Mouse (Mus musculus) intestine, embryonic 14.5 days (tissue): ENCODE results near the gene Ak3. TPM values are rescaled to one million over a fixed set of nuclear protein-coding genes. Genes with fewer than 3 reads are reported as not detected.

ENCODE experiments used
- ATAC-seq: fragments of 200-750 bp; cut with Nextera tagmentation; replicated peaks from 2 replicates; pipeline ENCODE4 v1.8.0; 2017; ENCODE audit warnings: low read depth, moderate number of reproducible peaks, moderate TSS enrichment, moderate library complexity; ENCODE audit not compliant: low FRiP score, low TSS enrichment
- DNase-seq: peaks from one replicate; pipeline ENCODE4 v3.0.0-alpha.2; 2018; ENCODE audit warnings: low spot score
- H3K27ac ChIP-seq: fragments of 300-500 bp; sonication (generic); 2 replicates; pipeline ENCODE4 v1.5.1; 2014; ENCODE audit warnings: low read depth, mild to moderate bottlenecking, control low read depth
- H3K27me3 ChIP-seq: fragments of 300-500 bp; sonication (generic); replicated peaks from 2 replicates; pipeline ENCODE4 v1.6.1; 2014; ENCODE audit warnings: low read length, control low read depth; ENCODE audit not compliant: control insufficient read depth, insufficient read depth
- H3K36me3 ChIP-seq: fragments of 300-500 bp; sonication (generic); 2 replicates; pipeline ENCODE4 v1.6.1; 2014; ENCODE audit warnings: low read length, control low read depth; ENCODE audit not compliant: control insufficient read depth, insufficient read depth
- H3K4me1 ChIP-seq: fragments of 300-500 bp; sonication (generic); replicated peaks from 2 replicates; pipeline ENCODE4 v1.6.1; 2014; ENCODE audit warnings: low read length, control low read depth, mixed read lengths; ENCODE audit not compliant: control insufficient read depth, insufficient read depth
- H3K4me2 ChIP-seq: fragments of 300-500 bp; sonication (generic); 2 replicates; pipeline ENCODE4 v1.6.1; 2014; ENCODE audit warnings: low read length
- H3K4me3 ChIP-seq: fragments of 300-500 bp; sonication (generic); 2 replicates; pipeline ENCODE4 v1.5.1; 2014; ENCODE audit warnings: low read depth, low read length, control low read depth, mixed read lengths
- H3K9ac ChIP-seq: fragments of 300-500 bp; sonication (generic); 2 replicates; pipeline ENCODE4 v1.6.1; 2014; ENCODE audit warnings: mild to moderate bottlenecking, low read length
- H3K9me3 ChIP-seq: fragments of 300-500 bp; sonication (generic); 2 replicates; pipeline ENCODE4 v1.6.1; 2016; ENCODE audit warnings: low read length, control low read depth; ENCODE audit not compliant: control insufficient read depth
- WGBS: fragments of 180-500 bp; shearing (Covaris S2); extraction: QIAGEN DNeasy Blood & Tissue Kit; methylation state at CpG from one replicate; pipeline ENCODE4 v1.1.7; 2014; 5-methylcytosine and 5-hydroxymethylcytosine counted together
- polyA plus RNA-seq: library from polyadenylated mRNA; unstranded; fragments of >200 nt; fragmentation: Nextera tagmentation; extraction: Ambion mirVana; gene quantifications from 2 replicates; pipeline ENCODE4 v1.2.1, GENCODE M21; 2014

The Ak3 gene
- polyA plus RNA-seq, 1 experiment from 2014 or later, result 88.3 TPM

GRCm38 (mm10) chr19:29063009-29063408 lies 15.2 kb upstream of the Ak3 start:
- Histone ChIP-seq H3K27ac (no peak overlapping the region), H3K9me3 (no peaks in the 10 kb centered on the region), H3K4me3 (no peak overlapping the region), H3K9ac (no peak overlapping the region), H3K4me1 (peaks cover 3% of the 10 kb centered on the region; the same call in 1 of the 2 replicates), H3K4me2 (no peak overlapping the region), H3K36me3 (no peaks in the 10 kb centered on the region), H3K27me3 (no peaks in the 10 kb centered on the region)
- no peak for DNase-seq
- WGBS, result 85% methylated on average over 5 of the region's 5 CpGs
- no peak for ATAC-seq

- Histone ChIP-seq H3K4me2 (no peak overlapping the region), H3K4me1 (no peaks in the 10 kb centered on the region), H3K36me3 (no peaks in the 10 kb centered on the region), H3K27ac (no peak overlapping the region), H3K27me3 (no peaks in the 10 kb centered on the region), H3K9ac (no peak overlapping the region), H3K4me3 (no peak overlapping the region), H3K9me3 (no peaks in the 10 kb centered on the region)
- DNase-seq, result no peak
- WGBS, result 39% methylated on average over 6 of the region's 6 CpGs
- ATAC-seq, result 0 out of 2 replicates have a peak, but pooled peaks have one; percentile 9
These were observed 12.5 kb upstream of the Ak3 start for GRCm38 (mm10) chr19:29060299-29060698.

- H3K36me3 ChIP-seq, result no peaks in the 10 kb centered on the region
- no peaks in the 10 kb centered on the region for H3K4me1 ChIP-seq
- no peaks in the 10 kb centered on the region for H3K9me3 ChIP-seq
- H3K27ac ChIP-seq, result no peak overlapping the region
- no peaks in the 10 kb centered on the region for H3K27me3 ChIP-seq
- WGBS, result 83% methylated on average over 2 of the region's 2 CpGs
- no peak overlapping the region for H3K9ac ChIP-seq
- no peak for DNase-seq
- no peak overlapping the region for H3K4me2 ChIP-seq
- no peak overlapping the region for H3K4me3 ChIP-seq
- no peak for ATAC-seq
These were observed 11.9 kb upstream of the Ak3 start for GRCm38 (mm10) chr19:29059688-29060087.

GRCm38 (mm10) chr19:29058741-29059140 lies 11.0 kb upstream of the Ak3 start:
- no peaks in the 10 kb centered on the region for H3K27me3 ChIP-seq
- H3K4me2 ChIP-seq, result no peak overlapping the region
- no peaks in the 10 kb centered on the region for H3K9me3 ChIP-seq
- H3K4me1 ChIP-seq, result no peaks in the 10 kb centered on the region
- H3K27ac ChIP-seq, result no peak overlapping the region
- no peak for ATAC-seq
- no peak overlapping the region for H3K9ac ChIP-seq
- no peaks in the 10 kb centered on the region for H3K36me3 ChIP-seq
- WGBS, result 81% methylated on average over 5 of the region's 5 CpGs
- no peak for DNase-seq
- H3K4me3 ChIP-seq, result no peak overlapping the region

GRCm38 (mm10) chr19:29055469-29055868 lies 7.7 kb upstream of the Ak3 start:
- WGBS, result 96% methylated on average over 4 of the region's 4 CpGs
- ATAC-seq, result no peak

GRCm38 (mm10) chr19:29054594-29054993 lies 6.8 kb upstream of the Ak3 start:
- no peak for ATAC-seq
- Histone ChIP-seq H3K27me3 (no peaks in the 10 kb centered on the region), H3K9ac (no peak overlapping the region), H3K27ac (no peak overlapping the region), H3K4me2 (no peak overlapping the region), H3K9me3 (no peaks in the 10 kb centered on the region), H3K4me1 (no peaks in the 10 kb centered on the region), H3K4me3 (no peak overlapping the region), H3K36me3 (no peaks in the 10 kb centered on the region)
- DNase-seq, result no peak
- 76% methylated on average over 6 of the region's 6 CpGs for WGBS

More at GRCm38 (mm10) chr19:29055469-29055868, 7.7 kb upstream of the Ak3 start:
- no peaks in the 10 kb centered on the region for H3K36me3 ChIP-seq
- no peak for DNase-seq
- H3K4me3 ChIP-seq, result no peak overlapping the region
- no peak overlapping the region for H3K27ac ChIP-seq
- no peaks in the 10 kb centered on the region for H3K4me1 ChIP-seq
- H3K9me3 ChIP-seq, result no peaks in the 10 kb centered on the region
- no peaks in the 10 kb centered on the region for H3K27me3 ChIP-seq
- H3K9ac ChIP-seq, result no peak overlapping the region
- no peak overlapping the region for H3K4me2 ChIP-seq

GRCm38 (mm10) chr19:29052786-29053185 lies 5.0 kb upstream of the Ak3 start:
- H3K9ac ChIP-seq, result no peak overlapping the region
- H3K36me3 ChIP-seq, result no peaks in the 10 kb centered on the region
- no peaks in the 10 kb centered on the region for H3K9me3 ChIP-seq
- no peak overlapping the region for H3K4me3 ChIP-seq
- H3K27me3 ChIP-seq, result no peaks in the 10 kb centered on the region
- no peak overlapping the region for H3K27ac ChIP-seq
- ATAC-seq (no peak), DNase-seq (no peak)
- H3K4me2 ChIP-seq, result no peak overlapping the region
- H3K4me1 ChIP-seq, result no peaks in the 10 kb centered on the region
- WGBS, result 90% methylated on average over 12 of the region's 12 CpGs

GRCm38 (mm10) chr19:29050186-29050980 lies 2.6 kb upstream of the Ak3 start:
- DNase-seq, result no peak
- no peak overlapping the region for H3K4me2 ChIP-seq
- H3K4me3 ChIP-seq, result no peak overlapping the region
- H3K36me3 ChIP-seq, result no peaks in the 10 kb centered on the region
- no peak for ATAC-seq
- H3K4me1 ChIP-seq, result peaks cover 8% of the 10 kb centered on the region; the same call in 1 of the 2 replicates
- H3K27me3 ChIP-seq, result no peaks in the 10 kb centered on the region
- WGBS, result 69% methylated on average over 9 of the region's 9 CpGs
- H3K9me3 ChIP-seq, result no peaks in the 10 kb centered on the region
- no peak overlapping the region for H3K27ac ChIP-seq
- no peak overlapping the region for H3K9ac ChIP-seq
